Mouse (Mus musculus) frontal cortex, adult (tissue): Measurements from ENCODE around the gene Ppp2r5e.
A peak's percentile ranks its signal among the peaks of the same experiment; 100 is the strongest.

ENCODE experiments used
- ATAC-seq: cut with Nextera tagmentation; 2 replicates; pipeline ENCODE4 v1.9.2; 2017; ENCODE audit warnings: mild to moderate bottlenecking, moderate library complexity, mixed read lengths; ENCODE audit not compliant: low TSS enrichment

Gene Ppp2r5e

GRCm38 (mm10) chr12:75577255-75577654 is 18.8 kb downstream of the Ppp2r5e start:
- no peak for ATAC-seq

GRCm38 (mm10) chr12:75572271-75572670 is 23.8 kb downstream of the Ppp2r5e start:
- peak; percentile 59 for ATAC-seq

- ATAC-seq: 0 out of 2 replicates have a peak, but pooled peaks have one; percentile 25
Observed at GRCm38 (mm10) chr12:75570138-75570537, 25.9 kb downstream of the Ppp2r5e start.

GRCm38 (mm10) chr12:75567745-75568144 is 28.3 kb downstream of the Ppp2r5e start:
- ATAC-seq: no peak

- no peak for ATAC-seq
Observed at GRCm38 (mm10) chr12:75565756-75566155, 30.3 kb downstream of the Ppp2r5e start.

GRCm38 (mm10) chr12:75564498-75564897 is 31.5 kb downstream of the Ppp2r5e start:
- no peak for ATAC-seq

- no peak for ATAC-seq
Observed at GRCm38 (mm10) chr12:75562996-75563618, 32.9 kb downstream of the Ppp2r5e start.

- no peak for ATAC-seq
Observed at GRCm38 (mm10) chr12:75560681-75561387, 35.2 kb downstream of the Ppp2r5e start.

- ATAC-seq: no peak
Observed at GRCm38 (mm10) chr12:75559196-75559595, 36.8 kb downstream of the Ppp2r5e start.

GRCm38 (mm10) chr12:75557813-75558212 is 38.2 kb downstream of the Ppp2r5e start:
- 0 out of 2 replicates have a peak, but pooled peaks have one; percentile 39 for ATAC-seq

- ATAC-seq: no peak
Observed at GRCm38 (mm10) chr12:75555032-75555431, 41.0 kb downstream of the Ppp2r5e start.

- ATAC-seq: peak; percentile 23; the same call in 1 of the 2 replicates
Observed at GRCm38 (mm10) chr12:75552296-75552695, 43.7 kb downstream of the Ppp2r5e start.

- no peak for ATAC-seq
Observed at GRCm38 (mm10) chr12:75551671-75552070, 44.4 kb downstream of the Ppp2r5e start.

- no peak for ATAC-seq
Observed at GRCm38 (mm10) chr12:75548999-75549398, 47.0 kb downstream of the Ppp2r5e start.

- ATAC-seq: no peak
Observed at GRCm38 (mm10) chr12:75547174-75547573, 48.9 kb downstream of the Ppp2r5e start.

- ATAC-seq: no peak
Observed at GRCm38 (mm10) chr12:75546241-75546640, 49.8 kb downstream of the Ppp2r5e start.

GRCm38 (mm10) chr12:75545431-75545925 is 50.6 kb downstream of the Ppp2r5e start:
- ATAC-seq: no peak

GRCm38 (mm10) chr12:75544666-75545065 is 51.4 kb downstream of the Ppp2r5e start:
- no peak for ATAC-seq

- ATAC-seq: no peak
Observed at GRCm38 (mm10) chr12:75544259-75544658, 51.8 kb downstream of the Ppp2r5e start.

- no peak for ATAC-seq
Observed at GRCm38 (mm10) chr12:75543346-75543745, 52.7 kb downstream of the Ppp2r5e start.

GRCm38 (mm10) chr12:75540621-75541171 is 55.3 kb downstream of the Ppp2r5e start:
- peak; percentile 71 for ATAC-seq

- no peak for ATAC-seq
Observed at GRCm38 (mm10) chr12:75539228-75539627, 56.8 kb downstream of the Ppp2r5e start.
